Mouse (Mus musculus): ENCODE data around the gene Rgs7.

GRCm38 (mm10) chr1:175307604-175308003, 184.7 kb downstream of the Rgs7 start:
- TF ChIP-seq POLR2A (IDR thresholded peaks at IDR 0.05; ENCODE audit: extremely low read depth, insufficient read depth, low read length) (no peak), CTCF (IDR thresholded peaks at IDR 0.05; ENCODE audit: extremely low read depth, insufficient read depth, low read length) (no peak)

Measured in cortical plate, adult 2 months (tissue).